Mouse (Mus musculus) c-Kit-positive CD71-negative TER-119-negative erythroid progenitor cells, embryonic 14.5 days (primary cell): ENCODE results near the gene Fam131c.

Experiments
- DNase-seq: peaks from one replicate; pipeline ENCODE4 v3.0.0-alpha.2; 2013; ENCODE audit warnings: low read depth

Fam131c gene

GRCm38 (mm10) chr4:141359222-141359621 is 8.8 kb upstream of the Fam131c start:
- DNase-seq = no peak

- DNase-seq = peak; percentile 64
These were observed 7.2 kb upstream of the Fam131c start for GRCm38 (mm10) chr4:141360846-141361245.

- peak; percentile 51 for DNase-seq
These were observed 5.0 kb upstream of the Fam131c start for GRCm38 (mm10) chr4:141362937-141363548.

GRCm38 (mm10) chr4:141365126-141365525 is 2.9 kb upstream of the Fam131c start:
- no peak for DNase-seq

GRCm38 (mm10) chr4:141365876-141366275 is 2.1 kb upstream of the Fam131c start:
- DNase-seq = no peak

GRCm38 (mm10) chr4:141372426-141372825 is 4.4 kb downstream of the Fam131c start:
- DNase-seq = no peak

GRCm38 (mm10) chr4:141379674-141380073 is 11.7 kb downstream of the Fam131c start:
- no peak for DNase-seq

GRCm38 (mm10) chr4:141382406-141382805 is 14.4 kb downstream of the Fam131c start:
- DNase-seq = no peak

GRCm38 (mm10) chr4:141385275-141385674 is 17.3 kb downstream of the Fam131c start:
- DNase-seq = peak; percentile 47

- no peak for DNase-seq
These were observed 18.1 kb downstream of the Fam131c start for GRCm38 (mm10) chr4:141386150-141386549.

GRCm38 (mm10) chr4:141387093-141387784 is 19.2 kb downstream of the Fam131c start:
- peak; percentile 83 for DNase-seq

GRCm38 (mm10) chr4:141387933-141388332 is 19.9 kb downstream of the Fam131c start:
- DNase-seq = no peak

GRCm38 (mm10) chr4:141389366-141390150 is 21.5 kb downstream of the Fam131c start:
- no peak for DNase-seq

- DNase-seq = no peak
These were observed 23.3 kb downstream of the Fam131c start for GRCm38 (mm10) chr4:141391293-141391692.

- no peak for DNase-seq
These were observed 26.7 kb downstream of the Fam131c start for GRCm38 (mm10) chr4:141394751-141395150.

- no peak for DNase-seq
These were observed 29.8 kb downstream of the Fam131c start for GRCm38 (mm10) chr4:141397861-141398260.

- DNase-seq = no peak
These were observed 30.5 kb downstream of the Fam131c start, which contains the start of gene Clcnka for GRCm38 (mm10) chr4:141398545-141398944. TSS of gene Clcnka (minus strand) at chr4:141398724.

- DNase-seq = no peak
These were observed 32.2 kb downstream of the Fam131c start for GRCm38 (mm10) chr4:141400171-141400570.

GRCm38 (mm10) chr4:141404518-141405313 is 36.7 kb downstream of the Fam131c start:
- DNase-seq = peak; percentile 70

- no peak for DNase-seq
These were observed 37.2 kb downstream of the Fam131c start for GRCm38 (mm10) chr4:141405314-141405622.

- DNase-seq = peak; percentile 67
These were observed 38.7 kb downstream of the Fam131c start for GRCm38 (mm10) chr4:141406516-141407299.
